Mouse (Mus musculus) MN1 (cell line): ENCODE measurements at regions not wholly inside any gene's neighbourhood (a gene's known extent, or its start where the extent isn't known, plus 50 kb on each side); places are given as distances from the start of the nearest gene placed in this dataset.

ENCODE experiments used
- DNase-seq: peaks from one replicate; pipeline ENCODE4 v3.0.0-alpha.2; 2016; ENCODE audit warnings: low spot score

- DNase-seq, result no peak
These were observed 53.9 kb upstream of the Fmo9 start for GRCm38 (mm10) chr1:166735545-166735944.

- DNase-seq, result peak; percentile 68
These were observed 56.4 kb upstream of the Fmo9 start for GRCm38 (mm10) chr1:166738029-166738428.

- peak; percentile 43 for DNase-seq
These were observed 68.6 kb upstream of the Fmo9 start for GRCm38 (mm10) chr1:166750236-166750635.

- no peak for DNase-seq
These were observed 69.1 kb upstream of the Fmo9 start for GRCm38 (mm10) chr1:166750777-166751176.

- no peak for DNase-seq
These were observed 69.8 kb upstream of the Fmo9 start for GRCm38 (mm10) chr1:166751436-166751835.

GRCm38 (mm10) chr1:166752990-166753709, 71.5 kb upstream of the Fmo9 start:
- no peak for DNase-seq

GRCm38 (mm10) chr1:166758987-166759386, 77.3 kb upstream of the Fmo9 start:
- no peak for DNase-seq

GRCm38 (mm10) chr1:166773114-166773513, 91.5 kb upstream of the Fmo9 start:
- DNase-seq, result no peak

GRCm38 (mm10) chr1:166782106-166782505, 100.5 kb upstream of the Fmo9 start:
- peak; percentile 83 for DNase-seq

- no peak for DNase-seq
These were observed 106.3 kb upstream of the Fmo9 start for GRCm38 (mm10) chr1:166787945-166788344.

- no peak for DNase-seq
These were observed 107.3 kb upstream of the Fmo9 start for GRCm38 (mm10) chr1:166788824-166789399.

- DNase-seq, result no peak
These were observed 111.5 kb upstream of the Fmo9 start for GRCm38 (mm10) chr1:166793052-166793716.

- no peak for DNase-seq
These were observed 112.1 kb upstream of the Fmo9 start for GRCm38 (mm10) chr1:166793717-166794081.

- DNase-seq, result peak; percentile 39
These were observed 113.1 kb upstream of the Fmo9 start for GRCm38 (mm10) chr1:166794622-166795244.

GRCm38 (mm10) chr1:166795613-166796012, 114.0 kb upstream of the Fmo9 start:
- no peak for DNase-seq

GRCm38 (mm10) chr1:166796362-166796925, 114.8 kb upstream of the Fmo9 start:
- DNase-seq, result no peak

- no peak for DNase-seq
These were observed 115.3 kb upstream of the Fmo9 start for GRCm38 (mm10) chr1:166796931-166797330.

- DNase-seq, result peak; percentile 17
These were observed 119.4 kb upstream of the Fmo9 start for GRCm38 (mm10) chr1:166800953-166801603.

GRCm38 (mm10) chr1:166801929-166802328, 120.3 kb upstream of the Fmo9 start:
- DNase-seq, result no peak

GRCm38 (mm10) chr1:166803928-166804327, 122.3 kb upstream of the Fmo9 start:
- DNase-seq, result no peak

- no peak for DNase-seq
These were observed 122.7 kb upstream of the Fmo9 start for GRCm38 (mm10) chr1:166804333-166804732.
